Mouse (Mus musculus) heart, embryonic 15.5 days (tissue): ENCODE results near the gene Klhl15. TPM values are rescaled to one million over a fixed set of nuclear protein-coding genes. Genes with fewer than 3 reads are reported as not detected.
"Not testable (repeated sequence)": the region's sequence is repeated elsewhere in the genome, so short reads cannot be mapped to it uniquely, and the experiment has no call there.

Source experiments
- ATAC-seq: fragments of 200-750 bp; cut with Nextera tagmentation; replicated peaks from 2 replicates; pipeline ENCODE4 v1.8.0; 2017; ENCODE audit warnings: low read depth, moderate TSS enrichment; ENCODE audit not compliant: insufficient number of reproducible peaks, insufficient read depth, low FRiP score
- H3K27ac ChIP-seq: fragments of 300-500 bp; sonication (generic); 2 replicates; pipeline ENCODE4 v1.5.1; 2015; ENCODE audit warnings: mild to moderate bottlenecking, inconsistent platforms
- H3K27me3 ChIP-seq: fragments of 300-500 bp; sonication (generic); 2 replicates; pipeline ENCODE4 v1.6.1; 2015; ENCODE audit warnings: inconsistent platforms
- H3K36me3 ChIP-seq: fragments of 300-500 bp; sonication (generic); 2 replicates; pipeline ENCODE4 v1.6.1; 2015; ENCODE audit warnings: mild to moderate bottlenecking, inconsistent platforms
- H3K4me1 ChIP-seq: fragments of 300-500 bp; sonication (generic); replicated peaks from 2 replicates; pipeline ENCODE4 v1.6.1; 2015; ENCODE audit warnings: inconsistent platforms
- H3K4me2 ChIP-seq: fragments of 300-500 bp; sonication (generic); 2 replicates; pipeline ENCODE4 v1.6.1; 2015; ENCODE audit warnings: inconsistent platforms, mild to moderate bottlenecking, moderate library complexity
- H3K4me3 ChIP-seq: fragments of 300-500 bp; sonication (generic); 2 replicates; pipeline ENCODE4 v1.5.1; 2015; ENCODE audit warnings: mild to moderate bottlenecking, inconsistent platforms
- H3K9ac ChIP-seq: fragments of 300-500 bp; sonication (generic); 2 replicates; pipeline ENCODE4 v1.6.1; 2015; ENCODE audit warnings: mild to moderate bottlenecking, inconsistent platforms
- H3K9me3 ChIP-seq: fragments of 300-500 bp; sonication (generic); replicated peaks from 2 replicates; pipeline ENCODE4 v1.6.1; 2016; ENCODE audit warnings: inconsistent platforms
- WGBS: fragments of 180-500 bp; shearing (Covaris S2); methylation state at CpG from one replicate; pipeline ENCODE4 v1.1.7; 2015; ENCODE audit warnings: mixed read lengths; 5-methylcytosine and 5-hydroxymethylcytosine counted together
- polyA plus RNA-seq: library from polyadenylated mRNA; unstranded; fragments of >200 nt; fragmentation: Nextera tagmentation; extraction: Ambion mirVana; gene quantifications from 2 replicates; pipeline ENCODE4 v1.2.1, GENCODE M21; 2015

Klhl15 gene
- polyA plus RNA-seq, result 4.4 and 4.8 TPM in 2 replicates

DNA sequence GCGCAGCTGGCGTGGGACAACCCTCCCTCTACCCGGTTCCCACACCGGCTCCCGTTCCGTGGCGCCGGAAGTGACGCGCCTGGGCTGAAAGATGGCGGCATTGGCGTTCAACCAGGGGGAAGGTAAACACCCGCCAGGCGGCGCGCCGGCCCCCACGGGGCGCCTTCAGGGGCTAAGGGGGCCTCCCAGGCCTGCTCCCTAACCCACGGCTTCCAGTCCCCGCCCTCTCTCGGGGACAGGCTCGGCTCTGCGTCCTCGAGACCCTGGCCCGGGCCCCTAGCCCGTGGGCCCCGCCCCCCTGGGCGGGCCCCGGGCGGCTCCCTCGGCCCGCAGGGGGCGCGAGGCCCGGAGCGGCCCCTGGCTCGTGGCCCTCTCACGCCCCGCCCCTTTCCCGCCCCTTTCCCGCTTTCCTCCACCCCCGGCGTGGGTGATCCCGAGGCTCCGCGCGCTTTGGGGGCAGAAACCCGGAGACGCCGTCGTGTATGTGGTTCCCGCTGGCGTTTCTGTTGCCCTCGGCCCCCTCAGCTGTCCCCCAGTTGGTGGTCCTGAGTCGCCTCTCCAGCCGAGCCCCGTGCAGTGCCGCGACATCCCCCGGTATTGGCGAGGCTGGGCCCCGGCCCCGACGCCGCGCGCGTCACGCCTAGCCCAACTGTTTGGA is at the start of gene Klhl15:
TSS of gene Klhl15 (plus strand) at position 68 of the 658 bp plus-strand sequence.
- Histone ChIP-seq H3K9me3 (no peaks in the 10 kb centered on the region), H3K27me3 (peaks cover 53% of the 10 kb centered on the region), H3K36me3 (no peaks in the 10 kb centered on the region), H3K9ac (peak within 1 kb of the TSS; percentile 69), H3K27ac (peak within 1 kb of the TSS; percentile 92), H3K4me3 (peak within 1 kb of the TSS; percentile 64), H3K4me1 (no peaks in the 10 kb centered on the region), H3K4me2 (peak within 1 kb of the TSS; percentile 59)
- peak; percentile 97 for ATAC-seq
- WGBS, result 8% methylated on average over 58 of the region's 70 CpGs

DNA sequence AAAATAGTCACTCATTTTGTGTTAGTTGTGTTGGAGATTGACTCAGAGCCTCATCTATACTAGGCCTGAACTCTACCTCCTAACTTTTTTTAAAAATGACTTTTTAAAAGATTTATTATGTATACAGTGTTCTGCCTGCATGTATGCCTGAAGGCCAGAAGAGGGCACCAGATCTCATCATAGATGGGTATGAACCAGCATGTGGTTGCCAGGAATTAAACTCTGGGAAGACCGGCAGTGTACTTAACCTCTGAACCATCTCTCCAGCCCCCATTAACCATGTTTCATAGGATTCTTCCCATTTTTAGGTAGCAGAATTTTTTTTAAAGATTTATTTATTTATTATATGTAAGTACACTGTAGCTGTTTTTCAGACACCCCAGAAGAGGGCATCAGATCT is 49.2 kb upstream of the Klhl15 start:
- no peak for ATAC-seq
- H3K9me3 ChIP-seq, result no peaks in the 10 kb centered on the region
- 48% methylated on average over 1 of the region's 1 CpGs for WGBS
- H3K9ac ChIP-seq, result no peak overlapping the region
- no peak overlapping the region for H3K4me3 ChIP-seq
- no peak overlapping the region for H3K27ac ChIP-seq
- no peak overlapping the region for H3K4me2 ChIP-seq
- H3K27me3 ChIP-seq, result peaks cover 11% of the 10 kb centered on the region; the same call in 1 of the 2 replicates
- H3K36me3 ChIP-seq, result no peaks in the 10 kb centered on the region
- no peaks in the 10 kb centered on the region for H3K4me1 ChIP-seq

DNA sequence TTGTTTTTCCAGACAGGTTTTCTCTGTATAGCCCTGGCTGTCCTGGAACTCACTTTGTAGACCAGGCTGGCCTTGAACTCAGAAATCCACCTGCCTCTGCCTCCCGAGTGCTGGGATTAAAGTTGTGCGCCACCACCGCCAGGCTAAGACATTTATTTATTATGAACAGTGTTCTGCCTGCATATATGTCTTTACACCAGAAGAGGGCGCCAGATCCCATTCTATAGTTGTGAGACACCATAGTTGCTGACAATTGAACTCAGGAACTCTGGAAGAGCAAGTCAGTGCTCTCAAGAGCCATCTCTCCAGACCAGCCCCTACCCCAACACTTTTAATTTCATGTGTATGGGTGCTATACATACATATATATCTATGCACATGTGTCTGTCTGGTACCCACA is 40.5 kb upstream of the Klhl15 start:
- H3K36me3 ChIP-seq, result peaks cover 54% of the 10 kb centered on the region
- H3K4me1 ChIP-seq, H3K4me3 ChIP-seq, H3K4me2 ChIP-seq, H3K9ac ChIP-seq, H3K9me3 ChIP-seq, H3K27me3 ChIP-seq, H3K27ac ChIP-seq, ATAC-seq: not testable (repeated sequence)
- WGBS, result 67% methylated on average over 4 of the region's 4 CpGs

DNA sequence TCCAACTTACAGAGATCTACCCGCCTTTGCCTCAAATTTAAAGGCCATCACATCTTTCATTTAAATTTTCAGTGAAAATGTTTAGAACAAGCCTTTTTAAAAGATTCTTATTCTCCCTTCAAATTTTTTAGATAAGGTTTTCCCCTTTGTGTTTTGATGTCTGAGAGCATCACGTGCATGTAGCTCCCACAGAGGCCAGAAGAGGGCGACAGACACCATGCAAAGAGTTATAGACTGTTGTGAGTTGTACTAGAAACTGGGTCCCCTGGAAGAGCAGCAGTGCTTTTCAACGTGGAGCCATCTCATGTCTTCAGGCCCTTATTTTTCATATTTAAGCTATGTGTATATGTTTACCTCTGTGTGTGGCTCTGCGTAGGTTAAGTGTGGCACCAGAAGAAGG is 36.6 kb upstream of the Klhl15 start:
- ATAC-seq, result no peak
- Histone ChIP-seq H3K36me3 (peaks cover 80% of the 10 kb centered on the region), H3K4me2 (no peak overlapping the region), H3K4me1 (no peaks in the 10 kb centered on the region), H3K27me3 (no peaks in the 10 kb centered on the region), H3K9me3 (no peaks in the 10 kb centered on the region), H3K4me3 (no peak overlapping the region), H3K27ac (no peak overlapping the region), H3K9ac (no peak overlapping the region)
- whole genome bisulfite sequencing, result 72% methylated on average over 5 of the region's 5 CpGs

DNA sequence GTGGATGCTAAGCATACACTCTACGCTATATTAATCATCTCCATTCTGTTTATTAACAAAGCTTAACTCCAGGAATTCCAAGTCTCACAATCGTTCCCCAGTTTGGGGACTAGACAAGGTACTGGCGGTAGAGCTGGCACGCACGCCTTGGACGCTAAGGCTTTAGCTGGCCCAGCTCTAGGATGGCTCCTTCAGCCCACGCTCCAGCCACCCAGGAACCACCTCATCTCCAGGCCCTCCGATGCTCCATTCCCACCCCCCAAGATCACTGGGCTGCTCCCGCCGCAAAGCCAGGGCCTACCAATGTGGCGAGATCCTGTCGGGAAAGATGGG is 22.2 kb upstream of the Klhl15 start:
- ATAC-seq, result peak; percentile 30; the same call in 1 of the 2 replicates
- 0% methylated on average over 12 of the region's 12 CpGs for WGBS
- peak overlapping the region; percentile 93 for H3K4me3 ChIP-seq

DNA sequence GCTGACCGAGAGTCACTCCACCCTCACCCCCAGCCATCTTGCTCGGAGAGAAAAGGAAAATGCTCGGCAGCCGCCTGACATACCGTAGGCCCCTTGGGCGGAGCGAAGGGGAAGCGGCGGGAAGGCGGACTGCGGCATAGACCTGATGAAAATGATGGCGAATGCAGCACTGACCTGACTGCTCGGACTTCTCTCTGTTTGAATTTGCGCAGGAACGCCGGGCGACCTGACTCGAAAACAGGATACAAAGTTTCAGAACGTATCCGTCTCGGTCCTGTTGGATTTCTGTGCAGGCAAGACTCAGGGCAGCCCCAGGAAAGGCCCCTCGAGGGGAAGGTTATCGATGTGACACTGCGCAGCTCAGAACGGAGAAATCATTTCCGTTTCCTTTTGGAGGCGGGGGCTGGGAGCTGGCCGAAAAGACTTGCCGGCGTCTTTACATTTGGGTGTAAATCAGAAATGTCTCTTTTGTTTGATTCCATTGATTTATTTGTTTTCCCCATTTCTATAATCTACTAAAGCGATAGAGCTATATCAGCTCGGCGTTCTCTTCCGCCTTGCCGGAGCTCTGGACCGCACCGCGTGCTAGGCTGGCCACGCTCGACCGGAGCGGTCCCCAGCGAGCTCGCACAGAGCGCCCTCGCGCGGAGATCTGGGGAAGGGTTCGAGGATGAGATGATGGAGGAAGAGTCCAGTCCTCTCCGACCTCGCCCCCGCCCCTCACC is 21.6 kb upstream of the Klhl15 start, which contains the start of gene Eif2s3x:
TSS of gene Eif2s3x (minus strand) at position 266 of the 725 bp plus-strand sequence.
- Histone ChIP-seq H3K9ac (peak within 1 kb of the TSS; percentile 89), H3K36me3 (peaks cover 17% of the 10 kb centered on the region), H3K9me3 (no peaks in the 10 kb centered on the region), H3K4me3 (peak within 1 kb of the TSS; percentile 93), H3K27me3 (no peaks in the 10 kb centered on the region; the same call in 1 of the 2 replicates), H3K4me2 (peak within 1 kb of the TSS; percentile 65), H3K4me1 (no peaks in the 10 kb centered on the region; the same call in 1 of the 2 replicates), H3K27ac (peak within 1 kb of the TSS; percentile 83)
- peak; percentile 91 for ATAC-seq
- under 1% methylated on average over 52 of the region's 52 CpGs for WGBS

More for the DNA sequence above, 22.2 kb upstream of the Klhl15 start:
- Histone ChIP-seq H3K4me1 (no peaks in the 10 kb centered on the region; the same call in 1 of the 2 replicates), H3K27me3 (no peaks in the 10 kb centered on the region; the same call in 1 of the 2 replicates), H3K9me3 (no peaks in the 10 kb centered on the region), H3K27ac (peak overlapping the region; percentile 83), H3K4me2 (peak overlapping the region; percentile 65), H3K36me3 (peaks cover 22% of the 10 kb centered on the region), H3K9ac (peak overlapping the region; percentile 89)

DNA sequence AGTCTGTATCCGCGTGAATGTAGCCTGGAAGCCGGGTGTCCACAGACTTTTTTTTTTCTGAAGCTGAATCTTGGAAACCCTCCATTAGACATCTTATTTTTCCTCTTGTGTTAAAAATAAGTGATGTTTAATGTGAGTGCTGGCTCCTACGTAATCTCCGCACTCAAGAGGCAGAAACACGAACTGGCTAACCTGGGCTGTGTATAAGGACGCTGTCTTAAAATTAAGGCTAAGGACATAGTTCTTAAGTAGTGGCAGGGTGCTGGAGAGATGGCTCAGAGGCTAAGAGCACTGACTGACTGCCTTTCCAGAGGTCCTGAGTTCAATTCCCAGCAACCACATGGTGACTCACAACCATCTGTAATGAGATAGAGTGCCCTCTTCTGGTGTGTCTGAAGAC is 21.0 kb upstream of the Klhl15 start:
- Histone ChIP-seq H3K4me2 (peak overlapping the region; percentile 65), H3K4me3 (peak overlapping the region; percentile 93), H3K4me1 (no peaks in the 10 kb centered on the region; the same call in 1 of the 2 replicates), H3K27me3 (no peaks in the 10 kb centered on the region; the same call in 1 of the 2 replicates), H3K27ac (peak overlapping the region; percentile 83; the same call in 1 of the 2 replicates), H3K36me3 (peaks cover 11% of the 10 kb centered on the region), H3K9me3 (no peaks in the 10 kb centered on the region), H3K9ac (no peak overlapping the region)
- WGBS, result 11% methylated on average over 7 of the region's 7 CpGs
- ATAC-seq, result no peak

DNA sequence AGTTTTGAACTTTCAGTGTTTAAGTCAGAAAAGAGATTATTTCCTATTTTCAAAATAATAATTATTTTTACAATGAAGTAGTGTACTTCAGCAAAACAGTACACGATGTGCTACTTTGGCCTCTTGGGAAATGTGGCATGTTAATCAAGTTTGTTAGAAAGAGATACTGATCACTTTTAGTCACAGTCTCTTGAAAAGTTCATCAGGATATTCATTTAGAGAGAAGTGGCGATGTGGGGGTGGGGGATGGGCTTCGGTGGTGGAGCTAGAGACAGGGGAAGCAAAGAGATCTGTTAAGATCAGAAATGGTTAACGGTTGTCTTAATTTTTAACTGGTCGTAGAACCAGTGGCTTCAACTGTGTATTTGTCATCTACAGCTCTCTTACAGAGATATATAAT is 967 bp upstream of the Klhl15 start:
- 40% methylated on average over 5 of the region's 5 CpGs for WGBS

DNA sequence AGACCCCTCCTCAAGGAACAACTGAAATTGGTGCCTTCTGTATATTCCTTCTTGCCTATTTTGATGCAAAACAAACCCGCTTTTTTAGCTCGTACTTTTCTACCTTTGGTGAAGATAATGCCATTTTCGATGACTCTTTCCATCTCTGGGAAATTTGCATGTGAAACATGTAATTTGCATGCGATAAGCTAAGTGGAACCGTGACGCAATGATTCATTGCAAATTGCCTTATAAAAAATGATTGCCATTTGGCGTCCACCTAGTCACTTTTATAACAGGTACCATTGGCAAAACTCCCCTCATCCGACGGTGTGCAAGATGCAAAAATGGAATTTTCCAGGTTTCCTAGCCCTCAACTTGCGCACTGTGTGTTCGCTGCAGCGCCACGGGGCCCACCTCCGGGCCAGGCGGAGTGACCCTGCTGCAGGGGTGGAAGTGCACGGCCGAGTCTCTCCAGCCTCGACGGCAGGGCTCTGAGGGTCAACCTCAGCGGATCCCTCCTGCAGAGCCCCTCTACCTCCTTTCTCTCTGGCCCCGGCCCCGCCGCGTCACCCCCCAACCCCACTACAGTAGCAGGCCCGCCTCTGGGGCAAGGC is 365 bp upstream of the Klhl15 start:
- 9% methylated on average over 25 of the region's 25 CpGs for WGBS
- H3K36me3 ChIP-seq, result no peaks in the 10 kb centered on the region
- no peaks in the 10 kb centered on the region for H3K4me1 ChIP-seq
- H3K27me3 ChIP-seq, result peaks cover 51% of the 10 kb centered on the region
- ATAC-seq, result no peak; the same call in 1 of the 2 replicates
- H3K4me2 ChIP-seq, result peak overlapping the region; percentile 59
- peak overlapping the region; percentile 61 for H3K9ac ChIP-seq
- H3K4me3 ChIP-seq, result peak overlapping the region; percentile 64
- peak overlapping the region; percentile 92 for H3K27ac ChIP-seq
- H3K9me3 ChIP-seq, result no peaks in the 10 kb centered on the region

More for the DNA sequence above, 967 bp upstream of the Klhl15 start:
- Histone ChIP-seq H3K36me3 (no peaks in the 10 kb centered on the region), H3K4me3 (no peak overlapping the region), H3K4me1 (no peaks in the 10 kb centered on the region), H3K4me2 (no peak overlapping the region), H3K27me3 (peaks cover 47% of the 10 kb centered on the region), H3K9me3 (no peaks in the 10 kb centered on the region), H3K9ac (no peak overlapping the region), H3K27ac (no peak overlapping the region)
- no peak for ATAC-seq

DNA sequence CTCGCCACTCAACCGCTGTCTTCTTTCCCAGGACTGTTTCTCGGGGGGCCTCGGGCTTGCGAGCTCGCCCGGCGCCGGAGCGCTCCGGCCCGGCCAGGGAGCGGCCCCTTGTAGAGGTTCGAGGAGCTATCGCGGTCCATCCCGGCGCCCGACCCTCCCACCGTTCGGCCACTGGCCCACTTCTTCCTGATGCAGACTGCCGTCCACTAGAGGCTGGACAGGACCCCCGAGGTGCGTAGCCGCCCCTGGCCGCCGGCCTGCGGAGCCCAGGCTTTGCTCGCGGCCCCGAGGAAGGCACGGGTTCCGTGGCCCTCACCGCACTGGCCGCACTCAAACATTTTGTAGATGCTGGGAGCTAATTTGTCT is 774 bp downstream of the Klhl15 start:
- Histone ChIP-seq H3K27me3 (peaks cover 48% of the 10 kb centered on the region), H3K4me2 (peak overlapping the region; percentile 59), H3K9me3 (no peaks in the 10 kb centered on the region), H3K27ac (peak overlapping the region; percentile 92), H3K4me3 (peak overlapping the region; percentile 64), H3K36me3 (no peaks in the 10 kb centered on the region), H3K9ac (peak overlapping the region; percentile 69), H3K4me1 (no peaks in the 10 kb centered on the region)
- ATAC-seq, result peak; percentile 25; the same call in 1 of the 2 replicates
- 19% methylated on average over 30 of the region's 35 CpGs for WGBS

DNA sequence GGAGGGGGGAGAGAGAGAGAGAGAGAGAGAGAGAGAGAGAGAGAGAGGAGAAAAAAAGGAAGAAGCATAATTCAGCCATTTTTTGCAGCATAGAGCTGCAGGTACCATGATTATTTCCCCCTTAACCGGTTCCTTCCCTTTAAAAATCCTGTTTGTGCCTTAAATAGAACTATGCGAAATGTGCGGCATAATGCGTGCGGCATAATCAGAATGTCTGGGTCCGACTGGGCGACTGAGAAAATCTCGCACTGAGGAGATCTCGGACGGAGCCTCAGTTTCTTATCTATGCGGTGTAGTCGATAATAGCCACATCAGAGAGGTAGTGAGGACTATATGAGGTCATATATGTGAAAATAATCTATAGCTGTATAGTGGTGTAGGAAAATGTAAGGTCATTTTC is 1.2 kb downstream of the Klhl15 start:
- Histone ChIP-seq H3K9ac (peak overlapping the region; percentile 69), H3K4me1 (no peaks in the 10 kb centered on the region), H3K4me2 (peak overlapping the region; percentile 59), H3K27me3 (peaks cover 44% of the 10 kb centered on the region), H3K36me3 (no peaks in the 10 kb centered on the region), H3K9me3 (no peaks in the 10 kb centered on the region), H3K27ac (no peak overlapping the region), H3K4me3 (peak overlapping the region; percentile 64)
- ATAC-seq, result no peak
- 19% methylated on average over 12 of the region's 12 CpGs for WGBS
